Mouse (Mus musculus) MEL (cell line): ENCODE data around the gene Rpl3. TPM values are rescaled to one million over a fixed set of nuclear protein-coding genes. Genes with fewer than 3 reads are reported as not detected.
"Not testable (repeated sequence)": the region's sequence is repeated elsewhere in the genome, so short reads cannot be mapped to it uniquely, and the experiment has no call there.

Experiments used
- DNase-seq: peaks from one replicate; pipeline ENCODE4 v3.0.0; 2011; ENCODE audit warnings: low read depth, low spot score
- H3K27ac ChIP-seq: 2 replicates; pipeline ENCODE4 v1.5.1; 2012; ENCODE audit warnings: low read depth, mild to moderate bottlenecking, control low read depth, low read length, moderate library complexity; ENCODE audit not compliant: control insufficient read depth
- H3K27me3 ChIP-seq, 2 experiments: fragments of 150-350 bp in 1 of 2; sonication (generic) in 1 of 2; 2 replicates each; pipeline ENCODE4 v1.6.1; 2012; ENCODE audit warnings: low read length in 2 of 2, mild to moderate bottlenecking in 2 of 2, improper control_type of control experiment in 1 of 2, moderate library complexity in 1 of 2; ENCODE audit not compliant: insufficient read depth in 2 of 2, control insufficient read depth in 1 of 2
- H3K36me3 ChIP-seq, 2 experiments: 2 replicates each; pipeline ENCODE4 v1.6.1; 2012 to 2014; ENCODE audit warnings: low read length in 2 of 2, improper control_type of control experiment in 1 of 2, inconsistent platforms in 1 of 2, mild to moderate bottlenecking in 1 of 2; ENCODE audit not compliant: insufficient read depth in 2 of 2, control insufficient read depth in 1 of 2
- H3K4me1 ChIP-seq, 2 experiments: fragments of 150-350 bp in 1 of 2; sonication (generic) in 1 of 2; 2 replicates each; pipeline ENCODE4 v1.6.1; 2012; ENCODE audit warnings: low read length in 2 of 2, improper control_type of control experiment in 1 of 2, mild to moderate bottlenecking in 1 of 2; ENCODE audit not compliant: insufficient read depth in 2 of 2, control insufficient read depth in 1 of 2
- H3K4me3 ChIP-seq, 2 experiments: fragments of 150-350 bp in 1 of 2; sonication (generic) in 1 of 2; 2 replicates each; pipeline ENCODE4 v1.5.1; 2012; ENCODE audit warnings: low read depth in 2 of 2, low read length in 2 of 2, mild to moderate bottlenecking in 2 of 2, moderate library complexity in 2 of 2, control low read depth in 1 of 2, improper control_type of control experiment in 1 of 2; ENCODE audit not compliant: control insufficient read depth in 1 of 2, insufficient read depth in 1 of 2
- H3K79me2 ChIP-seq: 2 replicates; pipeline ENCODE4 v1.6.1; 2012; ENCODE audit warnings: mild to moderate bottlenecking, low read length, moderate library complexity; ENCODE audit not compliant: control insufficient read depth, poor library complexity, insufficient read depth
- H3K9ac ChIP-seq: 2 replicates; pipeline ENCODE4 v1.6.1; 2012; ENCODE audit warnings: low read depth, mild to moderate bottlenecking, control low read depth, low read length, moderate library complexity; ENCODE audit not compliant: control insufficient read depth, poor library complexity, severe bottlenecking
- H3K9me3 ChIP-seq: fragments of 150-350 bp; sonication (generic); replicated peaks from 2 replicates; pipeline ENCODE4 v1.6.1; 2012; ENCODE audit warnings: mild to moderate bottlenecking, low read length, improper control_type of control experiment, moderate library complexity; ENCODE audit not compliant: insufficient read depth
- CHD2 ChIP-seq: IDR thresholded peaks from 2 replicates; pipeline ENCODE4 v1.6.1; 2011; ENCODE audit warnings: low read length, improper control_type of control experiment
- ELF1 ChIP-seq: IDR thresholded peaks from 2 replicates; pipeline ENCODE4 v1.6.1; 2014; ENCODE audit warnings: low read depth, mild to moderate bottlenecking, inconsistent platforms, low read length, improper control_type of control experiment, moderate library complexity
- ETS1 ChIP-seq: IDR thresholded peaks from 2 replicates; pipeline ENCODE4 v1.6.1; 2012; ENCODE audit warnings: low read depth, mild to moderate bottlenecking, inconsistent platforms, low read length, improper control_type of control experiment, moderate library complexity
- HCFC1 ChIP-seq: IDR thresholded peaks from 2 replicates; pipeline ENCODE4 v1.6.1; 2012; ENCODE audit warnings: low read depth, mild to moderate bottlenecking, inconsistent platforms, low read length, improper control_type of control experiment, moderate library complexity
- MAX ChIP-seq: IDR thresholded peaks from 2 replicates; pipeline ENCODE4 v1.6.1; 2011; ENCODE audit warnings: low read length, improper control_type of control experiment
- MAZ ChIP-seq: IDR thresholded peaks from 2 replicates; pipeline ENCODE4 v1.6.1; 2012; ENCODE audit warnings: low read depth, mild to moderate bottlenecking, inconsistent platforms, low read length, improper control_type of control experiment
- MEF2A ChIP-seq: IDR thresholded peaks from 2 replicates; pipeline ENCODE4 v1.6.1; 2014; ENCODE audit warnings: low read depth, mild to moderate bottlenecking, inconsistent platforms, low read length, improper control_type of control experiment; ENCODE audit not compliant: poor library complexity, insufficient replicate concordance, severe bottlenecking; ENCODE audit errors: extremely low read depth
- MYB ChIP-seq: IDR thresholded peaks from 2 replicates; pipeline ENCODE4 v1.6.1; 2011; ENCODE audit warnings: mild to moderate bottlenecking, low read depth, low read length, improper control_type of control experiment
- MYC ChIP-seq: IDR thresholded peaks from 2 replicates; pipeline ENCODE4 v1.6.1; 2011; ENCODE audit warnings: low read depth, mild to moderate bottlenecking, low read length, improper control_type of control experiment, moderate library complexity
- NELFE ChIP-seq: IDR thresholded peaks from 2 replicates; pipeline ENCODE4 v1.6.1; 2011; ENCODE audit warnings: low read depth, low read length, improper control_type of control experiment
- NRF1 ChIP-seq: IDR thresholded peaks from 2 replicates; pipeline ENCODE4 v1.6.1; 2014; ENCODE audit warnings: low read depth, mild to moderate bottlenecking, inconsistent platforms, low read length, improper control_type of control experiment, moderate library complexity; ENCODE audit not compliant: poor library complexity, insufficient read depth, severe bottlenecking
- RAD21 ChIP-seq: IDR thresholded peaks from 2 replicates; pipeline ENCODE4 v1.6.1; 2011; ENCODE audit warnings: mild to moderate bottlenecking, low read depth, low read length, improper control_type of control experiment
- RCOR1 ChIP-seq: IDR thresholded peaks from 2 replicates; pipeline ENCODE4 v1.6.1; 2012; ENCODE audit warnings: low read depth, mild to moderate bottlenecking, inconsistent platforms, low read length, improper control_type of control experiment
- SIN3A ChIP-seq: IDR thresholded peaks from 2 replicates; pipeline ENCODE4 v1.6.1; 2012; ENCODE audit warnings: low read length, improper control_type of control experiment, inconsistent platforms
- USF2 ChIP-seq, 2 experiments: IDR thresholded peaks; 2 replicates each; pipeline ENCODE4 v1.6.1; 2011 to 2012; ENCODE audit warnings: improper control_type of control experiment in 2 of 2, low read length in 2 of 2, borderline replicate concordance in 1 of 2, inconsistent platforms in 1 of 2, low read depth in 1 of 2, mild to moderate bottlenecking in 1 of 2; ENCODE audit not compliant: insufficient read depth in 1 of 2
- ZKSCAN1 ChIP-seq: IDR thresholded peaks from 2 replicates; pipeline ENCODE4 v1.6.1; 2012; ENCODE audit warnings: low read depth, mild to moderate bottlenecking, inconsistent platforms, low read length, improper control_type of control experiment, moderate library complexity
- ZMIZ1 ChIP-seq: IDR thresholded peaks from 2 replicates; pipeline ENCODE4 v1.6.1; 2012; ENCODE audit warnings: low read depth, mild to moderate bottlenecking, inconsistent platforms, low read length, improper control_type of control experiment, moderate library complexity
- polyA plus RNA-seq, 2 experiments: library from polyadenylated mRNA; stranded (reverse) in 1 of 2; unstranded in 1 of 2; fragments of >175 nt in 1 of 2; fragments of >200 nt in 1 of 2; gene quantifications; 2 replicates each; pipeline versions ENCODE4 v1.2.1 to v1.2.4; 2012; ENCODE audit warnings: low replicate concordance in 2 of 2, low read depth in 1 of 2; ENCODE audit not compliant: insufficient read length in 2 of 2, insufficient read depth in 1 of 2, missing spikeins in 1 of 2
- total RNA-seq: library from RNA; depleted of rRNA; stranded (reverse); fragments of 300-350 nt; gene quantifications from 2 replicates; pipeline ENCODE4 v1.2.3, GENCODE M21; 2012

The Rpl3 gene
- total and polyA plus RNA-seq, 3 experiments, result 543 to 1,686 (median 1,096) TPM

GRCm38 (mm10) chr15:80124651-80125050 lies 33.0 kb upstream of the Rpl3 start:
- Histone ChIP-seq H3K36me3 (peaks cover 0 to 2% of the 10 kb centered on the region in 2 experiments; a peak in 2 of 4 replicates), H3K4me1 (peaks cover under 1 to 4% of the 10 kb centered on the region in 2 experiments), H3K9me3 (no peaks in the 10 kb centered on the region), H3K9ac (no peak overlapping the region), H3K27me3 (no peaks in the 10 kb centered on the region), H3K79me2 (no peaks in the 10 kb centered on the region), H3K4me3 (no peak overlapping the region), H3K27ac (no peak overlapping the region)
- no peak for DNase-seq
- TF ChIP-seq RCOR1 (no peak), ETS1 (no peak), MAZ (no peak), RAD21 (no peak), MAX (no peak), ELF1 (no peak), MYC (no peak), ZKSCAN1 (no peak), CHD2 (no peak), NELFE (no peak), MYB (no peak), SIN3A (no peak), USF2 (IDR thresholded peaks at IDR 0.05; ENCODE audit: borderline replicate concordance in 1 of 2, insufficient read depth in 1 of 2, low read depth in 1 of 2, low read length in 2 of 2) (no peak), HCFC1 (no peak), ZMIZ1 (no peak), NRF1 (no peak), MEF2A (no peak)

- not testable (repeated sequence) for H3K79me2 ChIP-seq, H3K9me3 ChIP-seq, DNase-seq, H3K4me3 ChIP-seq, H3K9ac ChIP-seq, H3K27me3 ChIP-seq, H3K36me3 ChIP-seq, H3K4me1 ChIP-seq, H3K27ac ChIP-seq
Observed at GRCm38 (mm10) chr15:80122431-80122830, 30.8 kb upstream of the Rpl3 start.
